Mouse (Mus musculus): Measurements from ENCODE around the gene Ifna15.
"Not testable (repeated sequence)": the region's sequence is repeated elsewhere in the genome, so short reads cannot be mapped to it uniquely, and the experiment has no call there.

Gene Ifna15

DNA sequence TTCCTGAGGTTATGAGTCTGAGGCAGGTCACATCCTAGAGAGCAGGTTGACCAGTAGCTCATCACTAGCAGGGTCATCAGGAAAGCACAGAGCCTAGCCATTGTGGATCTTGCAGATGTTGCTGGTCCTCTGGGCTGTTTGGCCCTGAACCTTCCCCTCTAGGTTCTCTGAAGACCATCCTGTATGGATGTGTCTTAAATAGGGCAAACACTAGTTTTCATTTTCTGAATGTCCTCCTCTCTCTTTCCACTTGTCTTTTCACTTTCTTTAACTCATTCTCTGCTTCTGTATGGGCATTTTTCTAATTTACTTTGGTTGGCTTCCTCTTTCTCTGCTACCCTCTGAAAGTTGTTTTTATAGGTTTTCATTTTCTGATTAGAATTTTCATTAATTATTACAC, at the start of gene Ifna15:
Gene Ifna15 (minus strand): TSS at position 101 of the 400 bp plus-strand sequence.
- ATAC-seq (ENCODE audit: low TSS enrichment), result not testable (repeated sequence)

DNA sequence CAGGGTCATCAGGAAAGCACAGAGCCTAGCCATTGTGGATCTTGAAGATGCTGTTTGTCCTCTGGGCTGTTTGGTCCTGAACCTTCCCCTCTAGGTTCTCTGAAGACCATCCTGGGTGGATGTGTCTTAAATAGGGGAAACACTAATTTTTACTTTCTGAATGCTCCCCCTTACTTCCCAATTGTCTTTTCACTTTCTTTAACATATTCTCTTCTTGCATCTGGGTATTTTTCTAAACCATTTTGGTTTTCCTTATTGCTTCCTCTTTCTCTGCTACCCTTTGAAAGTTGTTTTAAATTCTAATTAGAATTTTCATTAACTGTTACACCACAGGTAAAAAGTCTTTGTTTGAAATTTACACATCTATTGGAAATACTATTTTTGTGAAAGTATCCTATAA, 45.2 kb upstream of the Ifna15 start, which contains the start of gene Ifna12:
Gene Ifna12 (minus strand): TSS at position 101 of the 400 bp plus-strand sequence.
- ATAC-seq (ENCODE audit: low TSS enrichment), result no peak

DNA sequence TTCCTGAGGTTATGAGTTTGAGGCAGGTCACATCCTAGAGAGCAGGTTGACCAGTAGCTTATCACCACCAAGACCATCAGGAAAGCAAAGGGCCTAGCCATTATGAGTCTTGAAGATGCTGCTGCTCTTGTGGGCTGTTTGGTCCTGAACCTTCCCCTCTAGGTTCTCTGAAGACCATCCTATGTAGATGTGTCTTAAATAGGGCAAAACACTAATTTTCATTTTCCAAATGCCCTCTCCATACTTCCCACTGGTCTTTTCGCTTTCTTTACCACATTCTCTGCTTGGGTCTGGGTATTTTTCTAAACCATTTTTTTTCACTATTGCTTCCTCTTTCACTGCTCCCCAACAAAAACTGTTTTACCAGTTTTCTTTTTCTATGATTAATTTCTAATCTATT, 34.2 kb upstream of the Ifna15 start, which contains the start of gene Ifna9:
Gene Ifna9 (minus strand): TSS at position 101 of the 400 bp plus-strand sequence.
- no peak for ATAC-seq (ENCODE audit: low TSS enrichment)

DNA sequence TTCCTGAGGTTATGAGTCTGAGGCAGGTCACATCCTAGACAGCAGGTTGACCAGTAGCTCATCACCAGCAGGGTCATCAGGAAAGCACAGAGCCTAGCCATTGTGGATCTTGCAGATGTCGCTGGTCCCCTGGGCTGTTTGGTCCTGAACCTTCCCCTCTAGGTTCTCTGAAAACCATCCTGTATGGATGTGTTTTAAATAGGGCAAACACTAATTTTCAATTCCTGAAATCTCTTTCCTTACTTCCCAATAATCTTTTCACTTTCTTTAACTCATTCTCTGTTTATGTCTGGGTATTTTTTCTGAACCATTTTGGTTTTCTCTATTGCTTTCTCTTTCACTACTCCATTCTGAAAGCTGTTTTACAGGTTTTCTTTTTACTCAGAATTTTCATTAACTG, 13.7 kb upstream of the Ifna15 start, which contains the start of gene Ifna14:
Gene Ifna14 (minus strand): TSS at position 101 of the 400 bp plus-strand sequence.
- ATAC-seq (ENCODE audit: low TSS enrichment), result no peak

DNA sequence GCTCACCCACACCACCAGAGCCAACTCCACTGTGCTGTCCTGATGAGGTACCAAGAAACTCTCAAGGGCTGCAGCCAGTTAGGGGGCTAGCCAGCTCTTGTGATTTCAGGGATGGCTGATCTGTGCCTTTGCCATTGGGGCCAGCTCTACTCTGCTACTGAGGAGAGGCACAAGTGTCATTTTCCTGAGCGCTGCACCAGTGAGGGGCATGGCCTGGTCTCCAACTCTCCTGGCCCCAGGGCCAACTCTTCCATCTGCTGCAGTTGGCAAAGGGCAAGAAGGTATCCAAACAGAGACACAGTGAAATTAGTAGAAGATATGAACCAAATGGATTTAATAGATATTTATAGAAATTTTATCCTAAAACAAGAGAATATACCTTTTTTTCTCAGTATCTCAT, 3.7 kb upstream of the Ifna15 start:
- ATAC-seq (ENCODE audit: low TSS enrichment), result no peak

DNA sequence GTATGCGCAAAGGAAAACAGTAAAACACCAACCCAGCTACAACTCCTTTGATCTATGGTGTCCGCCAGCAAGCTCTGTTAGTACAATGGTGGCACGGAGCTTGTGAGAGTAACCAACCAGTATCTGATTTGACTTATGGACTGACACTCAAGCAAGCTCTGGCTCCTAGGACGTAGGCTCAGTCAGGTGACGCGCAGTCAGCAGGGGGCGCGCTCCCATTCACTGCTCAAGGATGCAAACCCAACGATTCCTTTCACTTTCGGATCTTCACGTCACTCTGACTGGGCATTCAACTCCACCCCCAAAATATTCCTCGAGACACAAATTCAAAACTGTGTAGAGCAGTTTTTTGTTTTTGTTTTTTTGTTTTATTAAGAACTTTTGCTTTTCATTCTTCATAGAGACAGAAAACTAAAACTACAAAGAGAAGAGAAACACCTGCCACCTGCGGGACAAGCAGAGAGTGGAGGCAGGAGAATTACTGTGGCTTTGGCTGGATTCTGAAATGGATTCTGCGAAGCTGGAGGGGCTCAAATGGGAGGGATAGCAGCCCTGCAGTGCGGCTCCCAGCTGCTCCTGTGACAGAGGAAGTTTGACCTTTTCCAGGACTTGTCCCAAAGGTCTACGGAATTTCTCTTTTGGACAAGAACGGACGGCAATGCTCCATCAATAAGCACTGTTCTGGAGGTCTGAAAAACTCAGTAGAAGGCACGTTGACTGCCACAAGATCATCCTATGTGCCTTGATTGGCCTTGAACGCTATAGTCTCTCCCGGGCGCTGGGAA, 7.7 kb downstream of the Ifna15 start:
- peak; percentile 99 for ATAC-seq (ENCODE audit: low TSS enrichment)

DNA sequence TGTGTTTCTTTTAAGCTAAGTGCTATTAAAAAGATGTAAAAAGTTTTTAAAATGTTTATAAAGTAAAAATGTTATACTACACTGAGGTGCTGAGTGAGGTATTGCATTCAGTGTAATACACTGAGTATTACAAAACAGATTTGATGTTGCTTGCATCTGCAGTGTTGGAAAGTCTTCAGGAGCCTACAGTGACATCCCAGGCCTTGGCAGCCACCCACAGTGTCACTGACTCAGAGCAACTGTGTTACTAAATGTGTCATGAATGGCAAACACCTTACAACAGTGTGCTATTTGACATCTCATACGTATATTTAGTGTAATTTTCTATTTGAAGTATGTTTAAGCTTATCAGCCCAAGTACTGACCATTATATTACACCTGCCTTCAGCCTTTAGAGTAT, 10.1 kb downstream of the Ifna15 start:
- no peak for ATAC-seq (ENCODE audit: low TSS enrichment)

DNA sequence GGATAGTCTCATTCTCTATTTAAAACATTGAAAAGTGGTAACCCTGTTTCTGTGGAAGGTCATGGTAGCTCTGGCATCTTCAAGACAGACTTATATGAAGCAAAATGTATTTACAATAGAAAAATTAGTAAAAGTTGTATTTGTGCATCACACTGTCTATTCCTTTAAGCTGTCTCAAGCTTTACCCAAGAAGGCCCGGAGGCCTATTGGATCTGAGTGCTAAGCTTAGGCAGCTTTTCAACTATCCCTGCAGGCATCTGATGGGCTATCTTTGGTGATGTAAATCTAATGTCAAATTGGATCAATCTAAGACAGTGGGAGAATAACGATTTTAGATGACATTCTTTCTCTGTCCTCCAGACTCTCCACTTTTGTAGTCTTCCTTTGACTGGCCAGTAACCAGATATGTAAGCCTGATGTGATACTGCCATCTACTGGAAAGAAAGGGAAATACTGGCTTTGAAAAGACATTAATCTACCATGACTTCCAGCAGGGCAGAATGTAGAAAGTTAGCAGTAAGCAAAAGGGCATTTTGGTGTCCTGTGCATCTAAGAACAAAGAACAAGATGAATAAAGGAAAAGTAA, 14.3 kb downstream of the Ifna15 start:
- peak; percentile 96 for ATAC-seq (ENCODE audit: low TSS enrichment)

DNA sequence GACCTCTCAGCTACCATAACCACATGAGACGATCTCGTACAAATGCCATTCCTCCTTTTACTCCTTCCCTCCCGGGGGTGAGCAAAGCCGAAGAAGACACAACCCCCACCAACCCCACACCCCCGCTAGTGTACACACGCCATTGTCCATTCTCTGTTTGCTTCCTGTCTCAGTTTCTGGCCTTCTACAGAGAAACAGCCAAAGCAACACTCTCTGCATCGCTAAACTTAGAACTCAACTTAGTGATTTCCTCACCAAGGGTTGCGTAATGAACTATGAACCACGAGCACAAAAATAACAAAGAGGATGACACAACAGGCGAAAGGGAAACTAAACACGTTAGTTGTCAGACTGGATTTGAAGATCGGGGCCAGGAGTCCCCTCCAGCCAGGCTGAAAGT, 20.7 kb downstream of the Ifna15 start:
- ATAC-seq (ENCODE audit: low TSS enrichment), result peak; percentile 62; the same call in 1 of the 2 replicates

DNA sequence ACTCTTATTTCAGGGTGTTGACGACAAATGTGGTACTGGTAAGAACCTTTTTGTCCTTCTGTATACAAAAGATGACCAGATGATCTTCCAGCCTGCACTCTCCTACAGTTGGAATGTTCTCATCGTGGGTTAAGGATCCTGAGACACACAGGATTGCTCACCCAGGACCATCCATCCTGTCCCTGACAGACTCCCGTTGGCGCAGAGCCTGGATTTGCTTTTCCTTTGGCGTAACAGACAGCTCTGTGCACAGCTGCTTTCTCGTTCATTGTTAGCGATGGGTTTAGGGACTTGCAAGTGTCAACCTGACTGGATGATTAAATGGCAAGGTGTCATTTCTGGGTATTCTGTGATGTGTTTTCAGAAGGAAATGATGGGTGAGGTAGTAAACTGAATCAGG, 21.4 kb downstream of the Ifna15 start:
- ATAC-seq (ENCODE audit: low TSS enrichment), result no peak

DNA sequence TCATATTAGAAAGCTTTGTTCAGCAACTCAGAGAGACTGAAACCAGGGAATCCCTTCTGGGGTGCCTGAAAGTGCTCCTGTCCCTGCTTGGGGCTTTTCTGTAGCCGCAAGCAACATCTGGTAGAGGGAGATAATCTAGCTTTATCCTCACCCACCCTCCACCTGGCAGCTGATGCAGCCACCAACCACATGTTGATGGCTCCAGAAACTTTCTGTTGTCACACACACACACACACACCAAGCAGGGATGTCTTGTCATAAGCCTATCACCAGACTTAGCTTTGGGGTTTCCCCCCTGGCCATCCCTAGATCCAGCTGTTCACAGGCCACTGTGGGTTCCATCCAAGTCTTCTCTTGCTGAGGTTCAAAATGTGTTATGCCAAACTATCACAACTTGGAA, 22.3 kb downstream of the Ifna15 start:
- no peak for ATAC-seq (ENCODE audit: low TSS enrichment)

DNA sequence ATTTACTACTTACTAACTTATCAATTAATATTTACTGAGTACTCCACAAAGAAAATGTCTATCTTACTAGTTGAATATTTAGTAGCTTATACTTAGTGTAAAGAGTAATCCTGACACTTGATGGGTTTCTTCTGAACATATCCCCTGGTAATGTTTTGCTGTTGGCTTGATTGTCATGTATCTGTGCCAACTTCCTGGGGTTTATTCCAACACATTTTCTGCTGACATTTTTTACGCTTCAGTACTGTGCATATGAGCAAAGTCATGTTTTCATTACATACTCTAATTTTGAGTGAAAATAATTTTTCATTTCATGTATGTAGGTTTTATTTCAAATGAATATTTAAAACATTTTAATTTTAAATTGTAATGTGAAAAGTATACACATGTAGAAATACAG, 23.1 kb downstream of the Ifna15 start:
- no peak for ATAC-seq (ENCODE audit: low TSS enrichment)

DNA sequence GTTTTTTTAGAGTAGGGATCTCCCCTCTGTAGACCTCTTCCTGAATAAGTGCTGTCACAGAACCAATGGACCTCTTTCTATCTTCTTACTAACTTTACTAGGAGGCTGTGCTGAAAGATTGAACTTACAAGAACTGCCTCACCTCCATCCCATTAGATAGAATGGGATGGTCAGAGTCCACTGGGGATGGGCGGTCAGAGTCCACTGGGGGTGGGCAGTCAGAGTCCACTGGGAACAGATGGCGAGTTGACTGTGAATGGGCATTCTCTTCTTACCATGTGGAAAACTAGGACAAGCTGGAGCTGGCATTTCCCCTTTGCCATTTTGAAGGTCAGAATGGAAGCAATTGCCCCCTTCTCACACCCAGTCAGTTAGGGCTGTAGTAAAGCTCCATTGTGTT, 24.5 kb downstream of the Ifna15 start:
- no peak for ATAC-seq (ENCODE audit: low TSS enrichment)

DNA sequence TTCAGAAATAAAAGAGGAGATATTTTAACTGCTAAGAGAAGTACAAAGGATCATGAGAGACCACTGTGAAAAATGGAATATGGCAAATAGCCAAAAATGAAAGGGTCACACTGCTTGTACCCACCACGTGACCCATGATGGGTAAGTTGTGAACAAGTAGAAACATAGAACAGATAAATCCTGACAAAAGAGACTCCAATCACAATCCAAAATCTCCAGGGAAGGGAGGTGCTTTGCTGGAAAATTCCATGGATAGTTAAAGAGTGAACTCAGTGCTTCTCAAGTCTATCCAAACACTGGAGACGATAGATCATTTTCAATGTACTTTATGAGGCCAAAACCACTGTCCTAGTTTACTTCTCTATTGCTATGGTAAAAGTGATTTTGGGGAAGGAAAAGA, 27.2 kb downstream of the Ifna15 start:
- no peak for ATAC-seq (ENCODE audit: low TSS enrichment)

DNA sequence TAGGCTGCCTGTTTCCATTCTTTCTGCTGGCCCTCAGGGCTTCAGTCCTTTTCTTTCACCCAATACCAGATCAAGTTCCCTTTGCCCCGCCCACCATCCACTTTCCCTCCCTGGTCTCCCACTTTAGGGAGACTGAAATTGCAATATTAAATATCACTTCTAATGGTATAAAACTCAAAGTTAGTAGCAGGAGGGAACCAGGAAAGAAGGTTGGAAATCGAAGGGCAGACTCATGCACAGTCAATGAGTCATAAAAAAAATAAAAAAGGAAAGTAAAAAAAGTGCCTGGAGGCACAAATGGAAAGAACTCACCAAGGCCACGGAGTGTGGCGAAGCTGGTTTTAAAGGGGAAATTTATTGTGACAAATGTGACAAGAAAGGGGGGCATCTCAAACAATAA, 27.8 kb downstream of the Ifna15 start:
- no peak for ATAC-seq (ENCODE audit: low TSS enrichment)

DNA sequence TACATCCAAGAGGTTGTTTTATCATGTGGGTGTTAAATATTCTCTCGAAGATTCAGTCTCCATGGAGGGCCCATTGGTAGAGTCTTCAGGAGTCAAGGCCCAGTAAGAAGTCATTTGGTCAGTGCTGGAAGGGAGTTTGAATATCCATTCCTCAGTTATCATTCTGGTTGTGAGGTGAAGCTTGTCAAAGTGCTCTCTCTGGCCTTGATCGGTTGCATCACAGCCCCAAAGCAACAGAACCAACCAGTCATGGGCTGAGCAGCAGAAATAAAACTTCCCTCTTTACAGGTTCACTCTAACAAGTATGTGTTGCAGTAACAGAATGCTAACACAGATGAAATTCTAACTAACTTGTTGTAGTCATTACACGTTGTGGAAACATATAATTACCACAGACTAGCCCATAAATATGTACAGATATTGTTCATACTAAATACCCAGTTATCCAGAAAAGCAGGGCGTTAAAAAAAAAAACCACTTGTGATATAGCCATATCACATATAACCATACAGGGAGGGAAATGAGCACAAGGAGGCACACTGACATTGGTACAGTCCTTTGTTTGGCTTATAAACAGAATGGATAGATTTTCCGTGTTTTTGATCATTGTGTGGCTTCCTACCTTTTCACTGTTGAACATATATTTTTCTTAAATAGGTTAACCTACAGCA, 31.5 kb downstream of the Ifna15 start:
- no peak for ATAC-seq (ENCODE audit: low TSS enrichment)

DNA sequence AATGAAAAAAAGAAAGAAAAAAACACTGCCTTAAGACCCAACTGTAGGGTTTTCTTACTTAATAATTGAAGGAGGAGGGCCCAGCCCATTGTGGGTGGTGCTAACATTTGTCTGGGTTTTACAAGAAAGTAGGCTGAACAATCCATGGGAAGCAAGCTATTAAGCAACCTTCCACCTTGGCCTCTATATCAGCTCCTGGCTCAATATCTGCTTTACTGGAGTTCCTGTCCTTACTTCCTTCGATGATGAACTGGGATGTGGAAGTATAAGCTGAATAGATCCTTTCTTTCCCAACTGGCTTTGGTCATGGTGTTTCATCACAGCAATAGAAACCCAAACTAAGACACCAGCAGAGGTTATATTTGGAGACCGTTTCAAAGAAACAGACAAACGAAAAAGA, 32.7 kb downstream of the Ifna15 start:
- ATAC-seq (ENCODE audit: low TSS enrichment), result no peak

DNA sequence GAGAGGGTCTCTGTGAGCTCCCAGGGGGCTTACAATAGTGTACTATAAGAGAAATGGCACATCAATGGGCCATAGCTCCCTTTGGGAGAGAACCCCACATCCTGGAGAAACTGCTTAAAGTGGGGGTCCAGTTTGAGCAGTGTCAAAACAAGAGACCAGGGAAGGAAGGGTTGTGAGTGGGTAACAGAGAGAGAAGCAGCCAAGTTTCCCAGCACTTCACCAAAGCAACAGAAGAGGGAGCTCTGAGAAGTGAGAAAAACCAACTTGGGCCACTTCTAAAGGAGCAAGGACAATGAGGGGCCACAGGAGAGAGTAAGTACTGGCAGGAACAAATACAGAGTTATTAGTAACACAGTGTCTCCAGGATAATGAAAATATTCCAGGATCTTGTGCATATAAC, 34.8 kb downstream of the Ifna15 start:
- ATAC-seq (ENCODE audit: low TSS enrichment), result no peak

DNA sequence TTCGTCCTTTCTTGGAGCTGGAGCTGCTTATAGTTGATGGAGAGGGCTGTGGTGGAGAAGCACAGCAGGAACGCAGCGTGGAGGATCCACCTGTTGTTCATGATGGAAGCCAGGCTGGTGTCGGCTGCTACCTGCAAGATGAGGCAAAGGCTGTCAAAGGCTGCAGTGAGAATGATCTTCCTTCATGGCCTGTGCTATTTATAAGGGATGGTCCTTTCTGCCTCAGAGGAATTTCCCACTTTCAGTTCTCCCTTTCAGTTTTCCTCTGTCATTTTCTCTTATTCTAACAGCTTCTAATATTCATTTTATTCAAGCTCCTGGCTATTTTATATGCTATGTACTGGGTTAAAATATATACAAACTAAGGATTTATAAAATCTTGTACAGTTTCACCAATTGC, 35.4 kb downstream of the Ifna15 start, which contains the start of gene Ifnb1:
Gene Ifnb1 (minus strand): TSS at position 101 of the 400 bp plus-strand sequence.
- no peak for ATAC-seq (ENCODE audit: low TSS enrichment)

DNA sequence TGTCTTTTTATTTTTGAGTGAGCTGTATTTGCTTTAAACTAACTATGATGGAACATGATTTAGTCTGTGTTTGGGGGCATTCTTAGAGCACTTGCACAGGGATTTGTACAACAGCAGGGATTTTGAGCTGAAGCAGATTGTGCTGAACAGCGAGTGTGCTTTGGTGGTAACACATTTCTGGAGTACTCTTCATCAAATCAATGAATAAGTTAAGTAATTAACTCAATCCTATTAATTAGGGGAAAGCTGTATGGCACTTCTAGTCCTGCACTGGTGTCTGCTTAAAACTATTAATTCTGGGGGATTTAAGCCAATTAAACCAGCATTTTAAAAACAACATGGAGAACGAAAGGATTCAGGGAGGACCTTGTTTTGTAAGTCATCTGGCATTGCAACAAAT, 40.1 kb downstream of the Ifna15 start:
- ATAC-seq (ENCODE audit: low TSS enrichment), result no peak

DNA sequence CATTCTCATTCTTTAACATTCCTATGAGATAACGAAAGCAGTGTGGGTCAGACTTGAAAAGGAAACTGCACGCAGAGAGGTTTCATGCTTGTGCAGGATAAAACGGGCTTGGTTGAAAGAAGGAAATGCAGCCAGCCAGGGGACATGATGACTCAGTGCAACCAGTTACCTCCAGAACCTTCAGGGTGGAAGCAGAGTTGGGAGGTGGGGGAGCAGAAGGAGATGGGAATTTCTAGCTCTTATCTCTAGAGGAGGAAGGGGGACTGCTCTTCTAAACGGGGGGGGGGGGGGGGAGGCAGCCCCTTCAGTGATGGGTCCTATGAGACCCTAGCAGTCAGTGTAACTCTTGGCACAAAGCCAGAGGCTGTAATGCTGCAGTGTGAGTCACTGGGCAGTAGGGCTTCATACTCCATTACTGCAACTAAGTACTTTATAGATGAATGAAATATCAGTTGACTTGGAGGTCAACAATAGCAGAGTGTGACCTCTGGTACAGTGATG, 42.3 kb downstream of the Ifna15 start:
- peak; percentile 92 for ATAC-seq (ENCODE audit: low TSS enrichment)

DNA sequence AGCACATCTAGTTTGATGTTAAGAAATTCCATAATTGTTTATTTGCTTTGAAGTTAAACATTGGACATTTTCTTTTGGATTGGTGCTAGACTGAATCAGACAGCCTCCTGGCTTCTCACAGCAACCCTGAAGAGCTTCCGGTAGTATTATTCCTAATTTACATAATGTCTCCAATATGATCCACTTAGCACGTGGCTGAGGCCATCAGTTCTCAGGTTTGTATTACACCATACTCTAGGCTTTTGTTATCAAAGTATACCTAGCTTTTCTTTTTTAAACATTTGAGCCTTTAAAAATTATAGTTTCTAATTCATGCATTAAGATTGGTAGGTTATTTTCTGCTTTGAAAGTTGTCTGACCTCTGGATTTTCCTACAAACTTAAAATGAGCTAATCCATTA, 42.8 kb downstream of the Ifna15 start:
- no peak for ATAC-seq (ENCODE audit: low TSS enrichment)

DNA sequence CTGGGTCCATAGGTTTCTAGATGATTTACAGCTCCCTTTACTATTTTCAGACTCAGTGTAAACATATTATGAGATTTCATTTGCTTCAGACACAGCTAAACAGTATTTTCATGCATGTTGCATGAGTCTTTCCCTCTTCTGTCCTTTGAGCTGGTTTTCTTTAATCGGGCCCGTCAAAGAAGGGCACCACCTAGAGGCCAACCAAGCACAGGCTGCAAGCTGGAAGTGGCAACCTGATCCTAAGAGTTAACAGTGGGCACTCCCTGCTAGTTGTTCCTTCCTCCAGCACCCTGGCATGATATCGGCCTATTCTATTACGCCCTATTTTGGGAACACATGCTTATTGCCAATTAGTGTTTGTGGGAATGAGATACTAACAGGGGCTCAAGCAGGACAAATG, 43.6 kb downstream of the Ifna15 start:
- ATAC-seq (ENCODE audit: low TSS enrichment), result peak; percentile 90

All from frontal cortex, adult (tissue).